Mouse (Mus musculus) forebrain, embryonic 10.5 days (tissue): ENCODE data around the gene Klhl3. TPM values are rescaled to one million over a fixed set of nuclear protein-coding genes. Genes with fewer than 3 reads are reported as not detected.

Experiments
- DNase-seq: peaks from one replicate; pipeline ENCODE4 v3.0.0-alpha.2; 2017; ENCODE audit warnings: low spot score; ENCODE audit errors: extremely low spot score
- H3K27ac ChIP-seq: fragments of 300-500 bp; sonication (generic); 2 replicates; pipeline ENCODE4 v1.5.1; 2016; ENCODE audit warnings: mild to moderate bottlenecking
- H3K27me3 ChIP-seq: fragments of 300-500 bp; sonication (generic); 2 replicates; pipeline ENCODE4 v1.6.1; 2016; ENCODE audit warnings: mild to moderate bottlenecking; ENCODE audit not compliant: poor library complexity, severe bottlenecking
- H3K36me3 ChIP-seq: fragments of 300-500 bp; sonication (generic); replicated peaks from 2 replicates; pipeline ENCODE4 v1.6.1; 2016; ENCODE audit warnings: mild to moderate bottlenecking, moderate library complexity
- H3K4me1 ChIP-seq: fragments of 300-500 bp; sonication (generic); 2 replicates; pipeline ENCODE4 v1.6.1; 2016
- H3K4me3 ChIP-seq: fragments of 300-500 bp; sonication (generic); 2 replicates; pipeline ENCODE4 v1.5.1; 2016; ENCODE audit warnings: mild to moderate bottlenecking, moderate library complexity
- H3K9me3 ChIP-seq: fragments of 300-500 bp; sonication (generic); 2 replicates; pipeline ENCODE4 v1.6.1; 2016; ENCODE audit warnings: mild to moderate bottlenecking, moderate library complexity
- whole genome bisulfite sequencing: fragments of 180-500 bp; shearing (Covaris S2); methylation state at CpG from one replicate; pipeline ENCODE4 v1.1.7; 2016; 5-methylcytosine and 5-hydroxymethylcytosine counted together
- polyA plus RNA-seq: library from polyadenylated mRNA; unstranded; fragments of >200 nt; fragmentation: Nextera tagmentation; extraction: Ambion mirVana; gene quantifications from 2 replicates; pipeline ENCODE4 v1.2.1, GENCODE M21; 2016

Klhl3 gene
- polyA plus RNA-seq, 1 experiment from 2014 or later: 2.1 TPM

DNA sequence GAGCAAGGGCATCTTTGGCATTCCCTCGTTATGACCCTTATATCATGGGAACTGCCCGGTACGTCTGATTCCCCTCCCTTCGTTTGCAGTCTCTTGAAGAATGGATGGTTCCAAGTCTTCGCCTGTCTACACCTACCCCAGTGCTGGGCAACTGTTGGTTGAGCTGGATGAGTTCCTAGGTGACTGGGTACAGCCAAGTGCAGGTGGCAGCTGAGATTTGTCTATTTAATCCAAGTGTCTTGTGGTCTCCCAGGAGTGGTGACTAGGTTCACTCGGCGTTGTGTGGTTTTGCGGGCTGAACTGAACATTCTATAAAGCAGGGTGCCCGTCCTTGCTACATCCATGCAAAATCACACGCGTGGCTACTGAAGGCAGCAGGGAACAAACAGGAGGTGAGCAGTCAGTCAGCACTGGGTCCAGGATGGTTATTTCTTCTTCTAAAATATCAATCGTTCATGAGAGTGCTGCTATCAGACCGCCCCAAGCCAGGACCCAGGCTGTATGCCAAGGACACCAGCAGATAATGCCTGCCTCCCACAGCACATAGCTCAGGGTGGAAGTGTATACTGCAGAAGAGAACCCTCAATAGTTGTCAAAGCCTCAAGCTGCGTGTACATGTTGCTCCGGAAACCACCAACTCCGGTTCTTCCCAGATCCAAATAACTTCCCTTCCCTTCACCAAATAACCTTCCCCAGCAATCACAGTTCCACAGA, 87.5 kb downstream of the Klhl3 start:
- Histone ChIP-seq H3K4me1 (peaks cover 19% of the 10 kb centered on the region), H3K27me3 (no peaks in the 10 kb centered on the region), H3K36me3 (no peaks in the 10 kb centered on the region), H3K27ac (no peak overlapping the region), H3K9me3 (no peaks in the 10 kb centered on the region), H3K4me3 (no peak overlapping the region)
- DNase-seq: no peak
- WGBS: 96% methylated on average over 16 of the region's 16 CpGs

DNA sequence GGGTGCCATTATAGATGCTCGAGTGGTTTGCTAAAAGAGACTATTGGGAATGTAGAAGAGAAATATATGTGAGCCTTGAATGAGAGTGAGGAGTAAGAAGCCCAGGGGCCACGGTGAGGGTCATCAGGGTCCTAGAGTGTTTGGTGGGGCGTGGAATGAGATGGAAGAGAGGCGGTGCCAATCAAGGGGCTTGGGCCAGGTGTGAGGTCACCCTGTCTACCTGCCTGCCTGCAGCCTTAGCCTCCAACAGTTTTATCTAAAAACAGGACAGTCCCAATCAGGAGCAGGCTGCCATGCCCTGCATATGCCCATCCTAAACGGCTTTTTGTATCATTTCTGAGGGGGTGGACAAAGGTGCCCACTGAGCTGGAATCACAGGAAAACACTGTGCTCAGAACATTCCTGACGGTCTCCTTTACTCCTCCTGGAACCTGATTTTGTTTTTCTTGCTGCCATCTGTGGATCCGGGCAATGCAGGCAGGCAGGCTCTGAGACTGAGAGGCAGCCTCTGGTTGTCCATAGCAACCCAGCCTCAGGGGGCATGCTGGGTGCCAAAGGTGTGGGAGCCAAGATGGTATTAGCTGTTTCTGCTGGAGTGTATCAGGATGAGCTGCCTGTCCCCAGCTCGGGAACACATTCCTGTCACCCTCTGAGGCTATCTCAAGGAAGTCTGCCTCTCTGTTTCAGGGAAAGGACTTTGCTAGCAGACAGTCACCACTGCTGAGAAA, 89.5 kb downstream of the Klhl3 start:
- WGBS: 74% methylated on average over 8 of the region's 8 CpGs
- Histone ChIP-seq H3K27ac (no peak overlapping the region), H3K4me1 (peaks cover 19% of the 10 kb centered on the region), H3K36me3 (no peaks in the 10 kb centered on the region), H3K4me3 (no peak overlapping the region), H3K9me3 (no peaks in the 10 kb centered on the region), H3K27me3 (no peaks in the 10 kb centered on the region)
- DNase-seq: no peak

DNA sequence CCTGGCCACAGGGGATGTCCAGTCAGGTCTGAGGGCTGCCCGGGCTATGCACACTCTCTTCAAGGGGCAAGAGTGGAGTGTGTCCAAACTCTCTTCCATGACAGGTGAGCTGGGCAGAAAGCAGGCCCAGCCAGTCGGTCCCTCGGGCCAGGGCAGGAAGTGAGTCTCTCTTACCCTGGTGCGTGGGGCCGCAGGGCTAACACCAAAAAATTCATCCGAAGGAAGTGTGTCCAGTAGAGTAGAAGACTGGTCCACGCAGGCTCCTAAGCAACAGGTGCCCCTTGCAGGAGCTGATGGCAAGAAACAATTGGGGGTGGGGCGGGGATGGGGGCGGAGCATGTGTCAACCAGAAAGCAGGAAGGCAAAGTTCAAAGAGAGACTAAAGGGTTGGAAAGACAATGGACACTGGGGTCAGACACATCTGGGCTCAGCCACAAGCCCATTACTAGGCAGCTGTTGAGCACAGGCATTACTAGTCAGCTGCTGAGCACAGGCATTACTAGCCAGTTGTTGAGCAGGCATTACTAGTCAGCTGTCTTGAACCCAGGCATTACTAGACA, 90.3 kb downstream of the Klhl3 start:
- Histone ChIP-seq H3K36me3 (no peaks in the 10 kb centered on the region), H3K4me1 (peaks cover 19% of the 10 kb centered on the region), H3K27me3 (no peaks in the 10 kb centered on the region), H3K9me3 (no peaks in the 10 kb centered on the region), H3K4me3 (no peak overlapping the region), H3K27ac (no peak overlapping the region)
- 84% methylated on average over 9 of the region's 9 CpGs for WGBS
- no peak for DNase-seq

DNA sequence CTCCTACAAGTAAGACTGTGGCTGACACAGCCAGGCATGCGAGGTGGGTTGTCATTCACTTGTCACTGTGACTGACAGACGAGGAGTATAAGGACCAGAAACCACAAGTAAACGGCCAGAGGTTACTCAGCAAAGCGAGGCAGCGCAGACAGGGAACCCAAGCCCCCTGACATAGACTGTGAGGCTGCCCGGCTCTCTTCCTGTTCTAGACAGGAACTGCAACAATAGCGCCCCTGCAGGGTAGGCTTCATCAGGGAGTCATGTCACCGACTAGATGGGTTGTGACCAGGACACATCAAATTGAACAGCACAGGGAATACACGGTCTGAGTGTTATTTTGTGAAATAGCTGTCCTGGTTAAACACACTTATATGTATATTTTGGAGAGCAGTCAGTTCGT, 93.0 kb downstream of the Klhl3 start:
- no peaks in the 10 kb centered on the region for H3K36me3 ChIP-seq
- no peak overlapping the region for H3K4me3 ChIP-seq
- peaks cover 19% of the 10 kb centered on the region for H3K4me1 ChIP-seq
- 85% methylated on average over 10 of the region's 10 CpGs for WGBS
- DNase-seq: no peak
- H3K27ac ChIP-seq: no peak overlapping the region
- H3K27me3 ChIP-seq: no peaks in the 10 kb centered on the region
- no peaks in the 10 kb centered on the region for H3K9me3 ChIP-seq

DNA sequence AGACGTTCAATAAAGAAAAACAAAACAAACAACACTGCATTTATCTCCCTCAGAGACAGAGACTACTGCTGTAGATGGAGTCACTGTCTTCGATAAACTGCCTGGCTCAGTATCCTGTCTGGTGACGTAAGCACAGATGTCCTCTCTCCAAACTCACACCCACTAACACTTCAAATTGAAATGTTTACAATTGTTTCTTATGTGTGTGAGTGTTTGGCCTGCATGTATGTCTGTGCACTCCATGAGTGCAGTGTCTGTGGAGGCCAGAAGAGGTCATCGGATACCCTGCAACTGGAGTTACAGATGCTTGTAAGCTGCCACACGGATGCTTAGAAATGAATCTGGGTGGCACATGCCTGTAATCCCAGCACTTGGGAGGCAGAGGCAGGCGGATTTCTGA, 96.1 kb downstream of the Klhl3 start:
- Histone ChIP-seq H3K4me1 (no peaks in the 10 kb centered on the region), H3K27me3 (no peaks in the 10 kb centered on the region), H3K9me3 (no peaks in the 10 kb centered on the region), H3K4me3 (no peak overlapping the region), H3K36me3 (no peaks in the 10 kb centered on the region), H3K27ac (no peak overlapping the region)
- WGBS: 84% methylated on average over 6 of the region's 6 CpGs
- DNase-seq: no peak

DNA sequence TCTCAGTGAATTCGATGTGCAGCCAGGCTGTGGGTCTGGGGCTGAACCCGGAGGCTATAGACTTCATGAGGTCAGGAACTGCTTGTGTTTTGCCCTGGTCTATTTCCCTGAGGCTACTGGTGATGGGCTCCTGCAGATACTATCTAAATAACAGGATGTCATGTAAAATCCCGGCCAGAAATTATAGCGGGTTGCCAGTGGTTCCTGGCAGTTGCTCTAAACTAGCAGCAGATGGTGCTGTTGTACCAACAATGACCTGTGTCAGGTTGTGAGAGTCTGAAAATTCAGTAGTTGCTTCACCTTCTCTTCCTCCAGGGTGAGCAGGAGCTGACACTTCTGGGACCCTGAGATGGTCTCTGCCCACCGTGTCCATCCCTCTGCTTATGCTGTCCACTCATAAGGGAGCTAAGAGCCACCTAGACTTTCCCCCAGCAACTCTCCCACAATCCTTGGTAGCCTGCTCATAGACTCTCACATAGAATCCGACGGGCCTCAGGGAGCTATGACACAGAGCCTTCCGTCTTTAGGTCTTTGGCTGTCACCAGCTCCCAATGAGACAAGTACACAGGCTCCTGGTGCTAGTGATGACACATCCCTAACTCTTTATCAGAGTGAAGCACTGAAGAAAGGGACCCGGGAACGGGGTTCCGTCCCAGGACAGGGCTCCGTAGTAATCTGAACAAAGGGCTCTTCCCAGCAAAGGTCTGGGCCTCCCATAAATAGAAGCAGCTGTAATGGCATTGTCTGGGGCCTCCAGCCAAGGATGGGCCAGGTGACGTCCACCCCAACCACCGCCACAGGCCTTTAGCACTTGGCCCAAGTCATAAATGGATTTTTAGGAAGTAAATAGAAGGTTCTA, 101.1 kb downstream of the Klhl3 start:
- 69% methylated on average over 14 of the region's 14 CpGs for WGBS
- Histone ChIP-seq H3K4me3 (no peak overlapping the region), H3K27ac (no peak overlapping the region), H3K27me3 (no peaks in the 10 kb centered on the region), H3K4me1 (peaks cover 1% of the 10 kb centered on the region; the same call in 1 of the 2 replicates), H3K36me3 (no peaks in the 10 kb centered on the region), H3K9me3 (no peaks in the 10 kb centered on the region)
- peak; percentile 37 for DNase-seq

DNA sequence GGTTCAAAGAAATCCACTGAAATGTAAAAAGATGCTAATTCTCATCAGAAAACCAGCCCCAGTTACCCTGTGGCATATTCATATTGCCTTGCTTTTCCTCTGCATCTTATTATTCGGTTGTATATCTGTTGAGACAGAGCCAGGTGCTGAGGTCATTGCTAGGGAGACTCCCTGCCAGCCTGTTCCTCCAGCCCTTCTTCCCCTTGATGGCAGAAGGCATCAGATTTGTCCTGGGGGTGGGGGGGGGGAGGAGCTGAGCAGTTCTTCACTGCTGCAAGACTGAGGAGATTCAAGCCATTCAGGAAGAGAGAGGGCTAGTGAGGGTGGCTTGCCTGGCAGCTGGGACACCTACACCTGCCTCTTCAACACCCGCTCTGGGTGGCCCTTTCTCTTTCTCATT, 101.9 kb downstream of the Klhl3 start:
- Histone ChIP-seq H3K9me3 (no peaks in the 10 kb centered on the region), H3K27ac (no peak overlapping the region), H3K27me3 (no peaks in the 10 kb centered on the region), H3K4me1 (peaks cover 4% of the 10 kb centered on the region), H3K36me3 (no peaks in the 10 kb centered on the region), H3K4me3 (no peak overlapping the region)
- DNase-seq: no peak
- 91% methylated on average over 2 of the region's 2 CpGs for WGBS

DNA sequence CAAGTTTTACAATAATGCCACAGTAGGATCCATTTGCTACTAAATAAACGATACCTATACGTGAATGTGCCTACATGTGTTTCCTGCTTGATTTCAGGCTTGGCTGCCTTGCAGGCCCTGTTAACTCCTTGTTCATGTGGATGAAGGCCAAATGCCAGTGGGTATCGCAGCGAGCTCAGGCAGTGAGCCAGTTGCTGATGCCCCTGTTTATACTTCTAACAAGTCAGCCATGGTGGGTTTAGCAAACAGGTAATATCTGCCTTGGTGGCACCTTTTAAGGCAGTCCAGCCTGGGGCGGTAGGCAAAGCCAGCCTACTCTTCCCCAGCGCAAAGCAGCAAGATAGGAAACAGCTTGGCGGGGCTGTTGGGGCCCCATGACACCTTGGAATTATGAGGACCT, 103.0 kb downstream of the Klhl3 start:
- Histone ChIP-seq H3K9me3 (no peaks in the 10 kb centered on the region), H3K4me3 (no peak overlapping the region), H3K27ac (no peak overlapping the region), H3K4me1 (peaks cover 7% of the 10 kb centered on the region), H3K36me3 (no peaks in the 10 kb centered on the region), H3K27me3 (no peaks in the 10 kb centered on the region)
- no peak for DNase-seq
- WGBS: 96% methylated on average over 7 of the region's 7 CpGs

DNA sequence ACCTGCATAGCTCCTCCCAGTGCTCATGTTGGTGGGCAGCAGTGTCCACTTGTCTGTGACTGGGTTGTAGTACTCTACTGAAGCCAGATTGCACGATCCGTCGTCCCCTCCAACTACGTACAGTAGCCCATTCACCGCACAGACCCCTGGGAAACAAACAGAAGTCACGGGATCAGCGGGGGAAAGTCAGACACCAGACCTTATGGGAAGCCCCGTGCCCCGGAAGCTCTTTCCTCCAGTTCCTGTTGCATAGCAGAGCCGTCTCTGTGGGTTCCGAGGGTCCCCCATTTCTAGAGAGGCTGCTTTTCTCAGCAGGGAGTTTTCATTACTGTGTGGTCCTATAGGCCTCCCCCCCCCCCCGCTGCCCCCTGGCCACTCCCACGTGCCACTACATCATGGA, 104.1 kb downstream of the Klhl3 start:
- 82% methylated on average over 13 of the region's 13 CpGs for WGBS
- Histone ChIP-seq H3K4me3 (no peak overlapping the region), H3K4me1 (peaks cover 7% of the 10 kb centered on the region), H3K27me3 (no peaks in the 10 kb centered on the region), H3K36me3 (no peaks in the 10 kb centered on the region), H3K9me3 (no peaks in the 10 kb centered on the region), H3K27ac (no peak overlapping the region)
- no peak for DNase-seq

DNA sequence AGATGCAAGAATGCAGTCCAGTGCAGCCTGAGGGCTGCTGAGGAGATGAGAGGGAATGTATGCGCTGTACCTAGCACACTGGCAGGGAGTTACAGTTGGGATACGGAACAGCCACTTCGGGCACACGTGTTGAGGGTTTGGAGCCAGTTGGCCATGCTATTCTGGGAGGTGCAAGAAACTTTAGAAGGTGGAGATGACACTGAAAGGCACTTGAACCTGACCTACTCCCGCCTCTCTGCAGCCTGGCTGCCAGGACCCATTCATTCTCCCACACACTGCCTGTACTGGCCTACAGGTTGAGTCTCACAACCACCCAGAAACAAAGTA, 105.4 kb downstream of the Klhl3 start:
- H3K4me3 ChIP-seq: no peak overlapping the region
- no peaks in the 10 kb centered on the region for H3K27me3 ChIP-seq
- WGBS: 93% methylated on average over 5 of the region's 5 CpGs
- H3K9me3 ChIP-seq: no peaks in the 10 kb centered on the region
- DNase-seq: no peak
- no peak overlapping the region for H3K27ac ChIP-seq
- H3K36me3 ChIP-seq: no peaks in the 10 kb centered on the region
- peaks cover 11% of the 10 kb centered on the region for H3K4me1 ChIP-seq

DNA sequence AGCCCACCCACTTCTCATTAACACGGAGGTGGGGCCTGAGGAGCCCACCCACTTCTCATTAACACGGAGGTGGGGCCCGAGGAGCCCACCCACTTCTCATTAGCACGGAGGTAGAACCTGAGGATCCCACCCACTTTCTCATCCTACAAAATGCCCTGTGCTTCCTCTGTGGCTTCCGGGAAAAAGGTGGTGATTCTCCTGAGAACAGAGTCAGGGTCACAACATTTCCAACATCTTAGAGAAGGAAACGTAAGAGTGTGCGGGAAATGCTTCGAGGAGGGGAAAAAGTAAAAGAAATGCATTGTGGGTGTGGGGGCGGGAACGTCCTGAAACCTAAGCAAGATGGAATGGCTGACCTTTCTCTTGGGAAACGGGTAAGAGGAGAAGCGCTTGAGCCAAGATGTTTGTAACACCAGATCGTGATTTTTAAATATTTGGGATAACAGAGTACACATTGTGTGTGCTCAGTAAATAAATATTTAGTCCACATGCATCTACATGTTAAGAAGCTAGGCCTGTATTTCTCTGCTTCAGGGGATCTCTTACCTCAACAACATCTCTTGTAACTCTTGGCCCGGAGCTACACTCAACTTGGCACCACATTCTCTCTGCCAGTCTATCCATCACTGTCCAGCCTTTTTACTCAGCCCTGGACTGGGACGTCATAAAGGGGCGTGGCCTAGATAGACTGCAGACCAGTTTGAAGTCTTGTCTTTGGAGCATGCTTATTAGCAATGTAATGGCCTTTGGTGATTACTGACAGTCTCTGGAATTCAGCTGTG, 105.9 kb downstream of the Klhl3 start:
- WGBS: 59% methylated on average over 16 of the region's 16 CpGs
- Histone ChIP-seq H3K27ac (no peak overlapping the region), H3K9me3 (no peaks in the 10 kb centered on the region), H3K36me3 (no peaks in the 10 kb centered on the region), H3K27me3 (no peaks in the 10 kb centered on the region), H3K4me3 (no peak overlapping the region), H3K4me1 (peaks cover 16% of the 10 kb centered on the region)
- no peak for DNase-seq

DNA sequence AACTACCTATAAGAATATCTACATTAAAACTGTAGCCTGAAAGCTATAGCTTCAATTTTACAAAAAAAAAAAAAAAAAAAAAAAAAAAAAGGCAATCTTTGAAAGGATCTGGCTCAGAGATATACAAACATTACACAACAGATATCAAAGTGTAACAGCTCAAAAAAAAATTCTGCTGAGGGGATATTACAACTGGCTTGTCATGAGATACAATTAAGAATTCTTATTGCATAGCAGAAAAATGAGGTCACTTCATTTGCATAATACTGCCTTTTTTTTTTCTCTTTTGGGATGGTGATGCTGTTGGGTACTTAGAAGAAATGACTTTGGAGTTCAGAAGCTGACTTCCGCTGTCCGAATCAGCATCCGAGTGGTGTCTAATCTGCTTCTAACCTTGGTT, 111.6 kb downstream of the Klhl3 start:
- H3K27me3 ChIP-seq: no peaks in the 10 kb centered on the region; the same call in 1 of the 2 replicates
- H3K36me3 ChIP-seq: no peaks in the 10 kb centered on the region
- WGBS: 88% methylated on average over 3 of the region's 3 CpGs
- no peak for DNase-seq
- H3K4me1 ChIP-seq: peaks cover 16% of the 10 kb centered on the region
- no peaks in the 10 kb centered on the region for H3K9me3 ChIP-seq
- H3K4me3 ChIP-seq: no peak overlapping the region
- no peak overlapping the region for H3K27ac ChIP-seq
